Mouse (Mus musculus) liver, embryonic 14.5 days (tissue): ENCODE measurements around the gene Fbxl5.

ENCODE experiments used
- CTCF ChIP-seq: IDR thresholded peaks from 2 replicates; pipeline ENCODE4 v1.5.1; 2016; ENCODE audit warnings: antibody characterized with exemption, low read depth, control low read depth
- EP300 ChIP-seq: IDR thresholded peaks from 2 replicates; pipeline ENCODE4 v1.6.1; 2016; ENCODE audit warnings: antibody characterized with exemption, low read depth

DNA sequence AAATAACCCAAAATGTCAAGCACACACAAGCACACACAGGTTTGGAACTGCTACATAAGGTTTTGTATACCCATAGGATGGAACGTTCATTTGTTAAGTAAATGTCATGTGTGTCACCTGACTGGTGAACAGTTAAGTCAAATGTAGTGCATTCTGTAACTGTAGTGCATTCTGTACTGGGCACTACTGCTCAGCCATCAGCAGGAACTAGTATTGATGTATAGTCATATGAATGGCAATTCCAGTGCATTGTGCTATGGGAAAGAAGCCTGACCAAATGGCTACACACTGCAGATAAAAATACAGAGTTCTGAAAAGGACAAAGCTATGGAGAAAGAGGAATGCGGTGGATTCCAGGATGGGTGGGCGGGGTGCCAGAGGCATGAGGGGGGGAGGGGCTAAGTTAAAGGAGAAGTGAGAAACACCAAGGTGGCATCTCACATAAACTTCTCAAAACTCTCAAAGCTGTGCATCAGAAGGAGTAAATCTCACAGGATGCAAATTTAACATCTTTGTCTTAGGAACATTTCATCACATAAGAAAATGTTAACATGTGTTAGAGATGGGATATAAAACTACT lies 21.2 kb upstream of the Fbxl5 start:
- no peak for TF ChIP-seq EP300
- no peak for TF ChIP-seq CTCF
